Mouse (Mus musculus): Measurements from ENCODE around the gene Ankrd12.

Gene Ankrd12

DNA sequence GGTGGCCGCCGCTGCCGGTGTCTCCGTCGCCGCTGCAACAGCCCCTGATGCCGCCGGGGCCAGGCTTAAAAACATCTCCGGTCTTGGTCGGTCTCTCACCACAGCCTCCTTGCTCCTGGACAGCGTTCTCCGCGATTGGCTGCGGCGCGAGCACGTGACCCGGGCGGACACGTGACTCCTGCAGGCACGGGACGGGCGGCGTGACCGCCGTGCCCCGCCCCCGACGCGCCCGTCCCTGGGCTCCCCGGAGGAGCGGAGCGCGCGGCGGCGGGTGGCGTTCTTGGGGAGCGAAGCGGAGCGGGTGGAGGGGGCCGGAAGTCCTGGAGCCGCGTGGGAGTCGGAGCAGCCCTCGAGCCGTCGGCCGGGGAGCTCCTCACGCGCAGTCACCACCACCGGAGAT is at the start of gene Ankrd12:
Gene Ankrd12, minus strand, starts transcription at position 156 of the 400 bp plus-strand sequence.
- in situ Hi-C loops (cut with MboI, MseI) = no loop called here

DNA sequence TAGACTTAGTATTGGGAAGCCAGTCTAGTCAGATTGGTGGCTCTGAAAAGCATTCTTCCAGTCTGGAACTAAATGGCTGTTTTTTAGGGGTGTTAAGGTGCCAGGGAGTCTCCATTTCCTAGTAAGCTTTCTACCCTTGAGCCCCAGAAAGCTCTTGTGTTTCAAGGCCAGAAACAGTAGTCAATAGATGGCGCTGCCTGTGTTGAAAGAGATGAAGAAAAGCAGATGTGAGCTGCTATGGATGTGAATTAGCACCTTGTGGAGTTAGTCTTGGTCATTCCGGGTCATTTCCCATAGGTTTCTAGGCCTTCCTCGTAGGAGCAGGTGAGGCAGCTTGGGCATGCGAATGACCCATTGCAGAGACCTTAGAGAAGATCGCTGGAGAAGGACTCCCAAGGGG is 48.3 kb upstream of the Ankrd12 start:
- in situ Hi-C loops (cut with MboI, MseI) = no loop called here

DNA sequence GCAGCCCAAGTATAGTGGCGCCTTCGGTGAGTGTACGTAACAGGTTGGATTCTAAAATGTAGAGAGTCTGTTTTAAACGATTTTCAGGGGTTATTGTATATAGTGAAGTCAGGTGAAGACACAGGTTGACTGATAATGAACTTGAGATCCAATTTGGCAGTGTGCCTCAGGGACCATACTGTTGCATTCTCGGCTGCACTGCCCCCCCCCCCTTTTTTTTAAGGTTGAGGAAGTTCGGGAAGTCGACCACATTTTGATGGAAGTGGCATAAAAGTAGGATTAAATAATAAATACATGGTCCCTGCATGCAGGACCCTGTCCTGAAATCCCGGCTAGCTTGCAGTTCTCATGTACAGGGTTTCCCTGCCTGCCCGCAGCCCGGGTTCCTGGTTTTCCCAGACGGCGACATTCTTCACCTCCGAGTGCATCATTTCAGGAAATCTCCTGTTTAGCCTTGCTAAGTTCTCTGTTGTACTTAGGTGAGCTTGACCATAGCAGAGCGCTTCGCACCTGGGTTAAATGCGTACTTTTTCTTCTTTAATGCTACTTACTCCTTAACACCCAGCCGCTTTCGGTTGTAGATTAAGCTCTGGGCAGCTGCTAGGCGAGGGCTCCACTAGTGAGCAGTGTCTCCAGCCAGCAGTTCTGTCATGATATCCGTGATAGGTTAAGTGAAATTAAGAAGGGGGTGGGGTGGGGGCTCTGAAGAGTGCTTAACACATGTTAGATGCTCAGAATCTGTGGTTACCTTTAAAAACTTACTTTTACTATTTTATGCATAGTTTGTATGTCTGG is 47.1 kb upstream of the Ankrd12 start:
- in situ Hi-C loops (cut with MboI, MseI) = no loop called here

- in situ Hi-C loops (cut with MboI, MseI) = no loop called here
Observed at GRCm38 (mm10) chr17:66123066-66123815, 46.4 kb upstream of the Ankrd12 start, which contains the start of gene Ddx11. TSS of gene Ddx11 (plus strand) at chr17:66123520.

DNA sequence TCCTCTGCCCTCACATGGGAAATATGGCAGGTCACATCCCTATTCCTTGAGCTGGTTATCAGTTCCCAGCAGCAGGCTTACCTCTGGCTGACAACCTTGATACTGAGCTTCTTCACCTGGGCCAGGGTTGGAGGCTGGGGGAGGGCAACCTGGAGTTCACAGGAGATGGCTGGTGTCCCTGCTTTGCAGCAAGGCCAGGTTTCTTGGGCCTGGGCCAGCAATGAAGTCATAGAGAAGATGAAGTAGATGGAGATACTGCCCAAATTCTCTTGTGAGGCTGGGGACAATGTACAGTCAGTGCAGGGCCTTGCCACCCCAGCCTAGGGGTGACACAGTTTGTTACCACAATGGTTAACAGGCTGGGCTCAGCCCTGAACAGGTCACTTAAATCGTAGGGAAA is 43.8 kb upstream of the Ankrd12 start:
- in situ Hi-C loops (cut with MboI, MseI) = no loop called here

GRCm38 (mm10) chr17:66118991-66119390 is 42.1 kb upstream of the Ankrd12 start:
- in situ Hi-C loops (cut with MboI, MseI) = loop anchor here (5.0 kb wide), 1 partner anchor 247 kb away; no protein-coding TSS in a partner anchor

- in situ Hi-C loops (cut with MboI, MseI) = no loop called here
Observed at GRCm38 (mm10) chr17:66112166-66112565, 35.3 kb upstream of the Ankrd12 start.

- in situ Hi-C loops (cut with MboI, MseI) = no loop called here
Observed at GRCm38 (mm10) chr17:66111402-66111959, 34.6 kb upstream of the Ankrd12 start, which contains the start of gene Washc1. TSS of gene Washc1 (plus strand) at chr17:66111545.

DNA sequence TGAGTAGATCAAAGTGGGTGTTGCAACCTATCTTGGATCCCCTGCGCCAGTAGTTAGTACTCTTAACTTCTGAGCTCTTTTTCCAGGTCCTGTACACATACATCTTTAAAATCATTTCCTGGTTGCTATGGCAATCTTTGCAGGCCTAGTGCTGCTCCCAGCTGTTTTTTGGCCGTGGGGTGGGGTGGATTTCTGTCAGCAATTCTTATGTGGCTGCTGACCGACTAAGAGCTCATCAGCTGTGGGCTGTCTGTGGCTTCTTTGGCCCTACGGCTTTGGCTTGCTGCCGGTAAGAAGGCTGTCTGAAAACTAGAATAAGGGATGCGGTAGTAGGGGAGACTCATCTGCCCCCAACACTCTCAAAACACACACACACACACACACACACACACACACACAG is 33.9 kb upstream of the Ankrd12 start:
- in situ Hi-C loops (cut with MboI, MseI) = no loop called here

GRCm38 (mm10) chr17:66108198-66108597 is 31.3 kb upstream of the Ankrd12 start:
- in situ Hi-C loops (cut with MboI, MseI) = no loop called here

- in situ Hi-C loops (cut with MboI, MseI) = no loop called here
Observed at GRCm38 (mm10) chr17:66107466-66107865, 30.6 kb upstream of the Ankrd12 start.

DNA sequence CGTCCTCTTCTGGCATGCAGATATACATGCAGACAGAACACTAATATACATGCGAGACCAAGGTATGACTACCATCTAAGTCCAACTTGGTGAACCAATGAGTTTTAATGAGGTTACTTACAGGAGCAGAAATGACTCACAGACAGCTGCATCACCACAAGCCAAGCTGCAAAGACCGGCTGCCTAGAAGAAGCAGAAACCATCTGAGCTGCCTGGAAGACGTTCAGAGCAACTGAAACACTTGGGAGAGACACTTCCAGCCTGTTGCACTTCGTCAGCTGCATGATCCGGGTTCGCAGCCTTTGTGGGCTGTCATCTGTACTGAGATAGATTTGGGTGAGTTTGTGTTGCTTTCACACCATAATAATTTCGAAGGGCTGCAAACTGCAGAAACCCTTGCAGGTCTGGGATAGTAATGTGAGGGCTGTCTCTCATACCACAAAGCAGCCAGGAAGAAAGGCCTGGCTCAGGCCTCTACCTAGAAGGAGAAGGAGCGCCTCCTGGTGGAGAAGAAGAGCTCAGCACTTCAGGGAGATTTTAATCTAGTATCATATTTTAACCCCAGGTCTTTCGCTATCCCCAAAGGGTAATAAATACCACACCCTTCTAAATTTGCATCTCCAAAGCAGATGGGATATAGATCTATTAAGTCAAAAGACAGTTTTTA is 29.8 kb upstream of the Ankrd12 start:
- in situ Hi-C loops (cut with MboI, MseI) = no loop called here

DNA sequence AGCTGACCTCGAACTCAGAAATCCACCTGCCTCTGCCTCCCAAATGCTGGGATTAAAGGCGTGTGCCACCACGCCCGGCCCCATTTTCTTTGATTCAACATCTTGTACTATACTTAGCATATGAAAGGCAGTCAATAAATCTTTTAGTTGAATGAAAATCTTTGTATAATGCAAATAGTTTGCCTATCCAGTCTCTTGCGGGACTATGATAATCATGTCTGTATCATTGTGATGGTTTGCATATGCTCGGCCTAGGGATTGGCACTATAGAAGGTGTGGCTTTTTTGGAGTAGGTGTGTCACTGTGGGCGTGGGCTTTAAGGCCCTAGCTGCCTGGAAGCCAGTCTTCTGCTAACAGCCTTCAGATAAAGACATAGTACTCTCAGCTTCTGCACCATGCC is 27.2 kb upstream of the Ankrd12 start:
- in situ Hi-C loops (cut with MboI, MseI) = loop anchor here (5.0 kb wide), 1 partner anchor 157 kb away; no protein-coding TSS in a partner anchor

DNA sequence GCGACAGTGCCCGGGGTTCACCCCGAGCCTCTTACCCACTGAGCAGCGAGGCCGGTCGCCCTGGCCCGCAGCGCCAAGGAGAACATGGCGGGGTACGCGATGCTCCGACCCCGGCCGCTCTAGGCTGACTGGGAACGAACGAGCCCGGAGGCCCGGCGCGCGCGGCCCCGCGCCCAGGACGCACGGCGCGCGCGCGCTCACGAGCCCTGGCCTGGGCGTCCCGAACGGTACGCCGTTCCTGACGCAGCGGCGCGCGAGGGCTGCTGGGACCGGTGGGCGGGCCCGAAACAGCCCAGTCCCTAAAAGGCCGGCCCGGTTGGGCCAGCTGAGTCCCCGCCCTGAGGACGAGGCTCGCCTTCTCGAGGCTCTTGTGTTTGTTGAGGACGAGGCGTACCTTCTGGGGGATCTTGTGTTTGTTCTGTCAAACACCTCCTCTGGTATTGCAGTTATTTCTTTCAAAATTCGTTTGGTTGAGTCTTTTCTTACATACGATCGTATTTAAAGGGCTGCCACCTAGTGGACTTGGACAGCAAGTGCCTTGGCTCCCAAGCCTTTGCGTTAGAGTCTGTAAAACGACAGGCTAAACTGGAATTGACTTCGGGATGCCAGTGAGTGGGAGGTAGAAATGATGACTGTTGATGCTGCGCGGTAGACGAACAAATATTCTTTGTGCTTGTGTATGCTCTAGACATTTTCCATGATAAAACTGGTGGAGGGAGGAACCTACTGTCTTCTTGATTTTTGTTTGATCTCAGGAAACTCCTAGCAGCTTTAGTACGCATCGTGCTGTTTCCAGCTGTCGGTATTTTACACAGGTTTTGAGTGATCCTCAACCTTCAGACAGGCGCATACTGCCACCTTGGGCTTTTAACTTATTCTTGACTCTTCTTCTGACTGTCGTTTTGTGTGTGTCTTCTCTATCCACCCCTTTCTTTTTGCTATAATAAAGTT is 24.8 kb upstream of the Ankrd12 start, which contains the start of gene Ndufv2:
Gene Ndufv2, minus strand, starts transcription at position 180 of the 951 bp plus-strand sequence.
- in situ Hi-C loops (cut with MboI, MseI) = loop anchor here (5.0 kb wide), 1 partner anchor 154 kb away; no protein-coding TSS in a partner anchor

DNA sequence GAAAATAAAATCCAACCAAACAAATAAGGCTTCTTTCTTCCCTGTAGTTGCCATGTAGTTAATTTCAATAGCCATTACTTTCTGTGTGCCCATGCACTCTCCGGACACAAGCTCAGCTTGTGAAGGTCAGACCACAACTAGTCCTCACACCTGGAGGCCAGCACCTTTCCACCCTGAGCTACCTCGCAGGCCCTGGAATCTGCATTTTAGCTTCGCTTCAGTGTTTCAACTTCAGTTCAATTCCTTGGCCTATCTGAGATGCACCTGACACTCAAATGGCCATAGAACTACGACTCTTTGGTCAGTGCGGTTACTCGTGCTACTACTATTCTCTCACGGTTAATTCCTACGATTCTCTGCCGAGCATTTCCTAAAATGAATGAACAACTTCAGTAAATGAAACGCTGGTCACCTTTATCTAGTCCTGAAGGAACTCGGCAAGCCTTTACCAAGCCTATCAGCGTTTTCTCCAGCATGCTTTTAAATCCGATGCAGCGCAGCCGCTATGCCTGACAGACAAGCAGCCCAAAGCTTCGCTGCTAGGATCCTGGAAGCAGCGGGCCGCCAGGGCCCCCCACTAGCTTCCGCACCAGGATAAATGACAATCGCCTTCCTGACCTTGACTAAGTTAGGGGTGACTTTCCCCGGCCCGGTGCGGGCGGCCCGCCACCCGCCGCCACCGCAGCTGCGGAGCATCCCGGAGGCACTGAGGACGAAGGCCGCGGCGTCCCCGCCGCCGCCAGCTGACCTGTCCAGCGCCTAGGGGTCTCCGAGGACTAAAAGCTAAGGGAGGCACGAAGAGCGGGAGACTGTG is 23.9 kb upstream of the Ankrd12 start:
- in situ Hi-C loops (cut with MboI, MseI) = loop anchor here (5.0 kb wide), 1 partner anchor 153 kb away; no protein-coding TSS in a partner anchor

GRCm38 (mm10) chr17:66092664-66093063 is 15.8 kb upstream of the Ankrd12 start:
- in situ Hi-C loops (cut with MboI, MseI) = no loop called here

- in situ Hi-C loops (cut with MboI, MseI) = no loop called here
Observed at GRCm38 (mm10) chr17:66092065-66092464, 15.2 kb upstream of the Ankrd12 start.

- in situ Hi-C loops (cut with MboI, MseI) = no loop called here
Observed at GRCm38 (mm10) chr17:66091392-66091791, 14.5 kb upstream of the Ankrd12 start.

DNA sequence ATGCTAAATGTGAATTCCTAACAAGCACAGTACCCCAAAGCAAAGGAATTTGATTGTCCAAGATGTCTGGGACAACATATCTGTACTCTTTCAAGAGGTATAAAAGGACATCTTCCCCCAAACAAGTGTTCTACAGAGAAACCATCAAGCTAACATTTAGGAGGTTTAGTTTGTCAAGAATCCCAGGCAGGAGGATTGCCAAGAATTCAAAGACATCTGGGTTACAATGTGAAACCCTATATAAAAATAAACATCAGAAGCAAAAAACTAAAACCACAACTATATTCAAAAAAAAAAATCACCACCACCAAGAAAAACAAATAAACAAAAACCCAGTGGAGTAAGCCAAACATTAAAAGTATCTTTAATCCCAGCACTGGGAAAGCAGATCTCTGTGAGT is 13.4 kb upstream of the Ankrd12 start:
- in situ Hi-C loops (cut with MboI, MseI) = no loop called here

Data from T-helper 2 cell (primary cell).